Mouse (Mus musculus) adrenal gland, postnatal 4 days (tissue): ENCODE data around the gene Prpf3. TPM values are rescaled to one million over a fixed set of nuclear protein-coding genes. Genes with fewer than 3 reads are reported as not detected.
"Not testable (repeated sequence)": the region's sequence is repeated elsewhere in the genome, so short reads cannot be mapped to it uniquely, and the experiment has no call there.

Experiments
- DNase-seq, 2 experiments: peaks; one replicate each; pipeline ENCODE4 v3.0.0; 2021 to 2022; ENCODE audit warnings: low spot score in 2 of 2, mixed read lengths in 2 of 2
- total RNA-seq, 2 experiments: library from RNA; stranded (reverse); gene quantifications; 2 replicates each; pipeline ENCODE4 v1.2.3; 2021

The Prpf3 gene
- total RNA-seq, 2 experiments from 2014 or later, result 31.9 to 34.7 TPM

- no peak for DNase-seq
Observed at GRCm38 (mm10) chr3:95820046-95821010, 35.4 kb downstream of the Prpf3 start.

- DNase-seq, result peak; percentile 99 to 100
Observed at GRCm38 (mm10) chr3:95819351-95819985, 36.2 kb downstream of the Prpf3 start.

GRCm38 (mm10) chr3:95818571-95819288, 37.0 kb downstream of the Prpf3 start, which contains the start of gene Rprd2:
Gene Rprd2 (minus strand): TSS chr3:95818863.
- DNase-seq, result peak; percentile 61 to 63

- DNase-seq, result peak in 1 of 2 experiments; percentile 6
Observed at GRCm38 (mm10) chr3:95818026-95818511, 37.6 kb downstream of the Prpf3 start.

GRCm38 (mm10) chr3:95816681-95817080, 39.0 kb downstream of the Prpf3 start:
- DNase-seq, result no peak

GRCm38 (mm10) chr3:95808384-95808783, 47.3 kb downstream of the Prpf3 start:
- no peak for DNase-seq

GRCm38 (mm10) chr3:95807630-95808029, 48.1 kb downstream of the Prpf3 start:
- DNase-seq, result not testable (repeated sequence)

- no peak for DNase-seq
Observed at GRCm38 (mm10) chr3:95806677-95807076, 49.0 kb downstream of the Prpf3 start.

GRCm38 (mm10) chr3:95803851-95804250, 51.8 kb downstream of the Prpf3 start:
- no peak for DNase-seq

- DNase-seq, result no peak
Observed at GRCm38 (mm10) chr3:95798756-95799155, 56.9 kb downstream of the Prpf3 start.

GRCm38 (mm10) chr3:95794299-95794698, 61.4 kb downstream of the Prpf3 start:
- DNase-seq, result no peak

- no peak for DNase-seq
Observed at GRCm38 (mm10) chr3:95793662-95794061, 62.0 kb downstream of the Prpf3 start.

GRCm38 (mm10) chr3:95785501-95785900, 70.2 kb downstream of the Prpf3 start:
- DNase-seq, result no peak

Other genes starting within 250 kb of the Prpf3 start
- 10 to 100 TPM; 79.6 to 82.2 TPM for gene Ensa, start 230.9 kb downstream of the Prpf3 start, total RNA-seq
- gene Mcl1, start 197.1 kb downstream of the Prpf3 start, total RNA-seq, result 100 to 1,000 TPM; 151 to 152 TPM
- 1 to 10 TPM; 7.5 to 8.1 TPM for gene Adamtsl4, start 168.0 kb downstream of the Prpf3 start, total RNA-seq
- 100 to 1,000 TPM; 205 to 241 TPM for gene Ecm1, start 116.3 kb downstream of the Prpf3 start, total RNA-seq
- 10 to 100 TPM; 48.2 to 51.7 TPM for gene Tars2, start 95.7 kb downstream of the Prpf3 start, total RNA-seq
- gene Rprd2, start 37.0 kb downstream of the Prpf3 start, total RNA-seq, result 10 to 100 TPM; 56.5 to 64.1 TPM
- 100 to 1,000 TPM; 178 to 200 TPM for gene Mrps21, start 15.6 kb upstream of the Prpf3 start, total RNA-seq
- gene Ciart, start 26.4 kb upstream of the Prpf3 start, total RNA-seq, result 1 to 10 TPM; 1.7 to 2.2 TPM
- gene BC028528, start 36.1 kb upstream of the Prpf3 start, total RNA-seq, result 10 to 100 TPM; 21.3 to 21.5 TPM
- 100 to 1,000 TPM; 156 to 163 TPM for gene Aph1a, start 38.1 kb upstream of the Prpf3 start, total RNA-seq
- gene Car14, start 48.8 kb upstream of the Prpf3 start, total RNA-seq, result 1 to 10 TPM; 2.3 to 2.5 TPM
- 100 to 1,000 TPM; 145 to 146 TPM for gene Anp32e, start 73.4 kb upstream of the Prpf3 start, total RNA-seq
- 10 to 100 TPM; 38.5 to 41.6 TPM for gene Plekho1, start 140.1 kb upstream of the Prpf3 start, total RNA-seq
- gene Vps45, start 202.6 kb upstream of the Prpf3 start, total RNA-seq, result 10 to 100 TPM; 32.9 to 39.4 TPM
- 10 to 100 TPM; 35.4 to 43.6 TPM for gene Otud7b, start 248.6 kb upstream of the Prpf3 start, total RNA-seq